Mouse (Mus musculus) liver, adult 2 months (tissue): ENCODE measurements at regions not wholly inside any gene's neighbourhood (a gene's known extent, or its start where the extent isn't known, plus 50 kb on each side); places are given as distances from the start of the nearest gene placed in this dataset.

Source experiments
- DNase-seq: peaks from one replicate; pipeline ENCODE4 v3.0.0-alpha.2; 2011; ENCODE audit warnings: low read depth, low spot score; ENCODE audit errors: extremely low read depth
- H3K27ac ChIP-seq: fragments of 200-500 bp; replicated peaks from 2 replicates; pipeline ENCODE4 v1.5.1; 2012; ENCODE audit warnings: low read depth, mild to moderate bottlenecking, control low read depth, inconsistent platforms, low read length; ENCODE audit not compliant: insufficient read depth
- H3K27me3 ChIP-seq: fragments of 200-500 bp; 2 replicates; pipeline ENCODE4 v1.6.1; 2012; ENCODE audit warnings: mild to moderate bottlenecking, moderate library complexity, low read length, inconsistent platforms; ENCODE audit not compliant: control insufficient read depth, insufficient read depth
- H3K36me3 ChIP-seq: fragments of 200-500 bp; 2 replicates; pipeline ENCODE4 v1.6.1; 2012; ENCODE audit warnings: low read length, inconsistent platforms; ENCODE audit not compliant: control insufficient read depth, insufficient read depth
- H3K4me1 ChIP-seq: fragments of 200-500 bp; 2 replicates; pipeline ENCODE4 v1.6.1; 2011; ENCODE audit warnings: low read length; ENCODE audit not compliant: control insufficient read depth, insufficient read depth
- H3K4me3 ChIP-seq: fragments of 200-500 bp; 2 replicates; pipeline ENCODE4 v1.5.1; 2011; ENCODE audit warnings: low read depth, mild to moderate bottlenecking, control low read depth, low read length, moderate library complexity; ENCODE audit not compliant: insufficient read depth
- H3K79me2 ChIP-seq: fragments of 200-500 bp; 2 replicates; pipeline ENCODE4 v1.6.1; 2012; ENCODE audit warnings: inconsistent platforms, mild to moderate bottlenecking, low read length, moderate library complexity; ENCODE audit not compliant: control insufficient read depth, insufficient read depth
- H3K9ac ChIP-seq: fragments of 200-500 bp; 2 replicates; pipeline ENCODE4 v1.6.1; 2012; ENCODE audit warnings: low read depth, mild to moderate bottlenecking, control low read depth, inconsistent platforms, low read length
- CTCF ChIP-seq: fragments of 200-500 bp; IDR thresholded peaks from 2 replicates; pipeline ENCODE4 v1.5.1; 2011; ENCODE audit warnings: low read depth, low read length, control low read depth
- POLR2A ChIP-seq: fragments of 200-500 bp; IDR thresholded peaks from 2 replicates; pipeline ENCODE4 v1.6.1; 2011; ENCODE audit warnings: low read length, control low read depth; ENCODE audit not compliant: insufficient read depth; ENCODE audit errors: extremely low read depth
- WGBS: fragments of 180-500 bp; shearing (Covaris S2); methylation state at CpG from one replicate; pipeline ENCODE4 v1.1.7; 2018; 5-methylcytosine and 5-hydroxymethylcytosine counted together

DNA sequence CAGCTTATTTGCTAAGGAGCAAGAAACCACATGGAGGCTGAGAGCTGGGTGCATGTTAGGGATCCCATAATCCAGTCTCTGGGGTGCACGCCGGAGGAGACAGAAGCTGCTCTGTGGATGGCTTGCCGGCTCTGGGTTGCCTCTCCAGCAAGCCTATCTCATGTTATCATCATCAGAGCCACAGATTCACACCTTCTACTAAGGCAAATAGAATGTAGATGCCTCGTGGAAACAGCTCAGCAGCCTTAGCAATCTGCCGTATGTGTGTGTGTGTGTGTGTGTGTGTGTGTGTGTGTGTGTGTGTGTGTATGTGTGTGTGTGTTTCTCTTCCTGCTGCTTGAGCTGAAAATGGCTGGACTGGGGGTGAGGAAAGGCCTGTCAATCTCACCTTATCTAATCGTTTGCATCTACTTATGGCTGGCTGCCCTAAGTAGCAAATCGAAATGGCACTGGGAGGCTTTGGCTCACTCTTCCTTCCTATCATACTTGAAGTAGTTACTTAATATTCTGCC is 191.7 kb downstream of the Dact1 start:
- no peak overlapping the region for H3K4me3 ChIP-seq
- no peak overlapping the region for H3K9ac ChIP-seq
- no peak overlapping the region for H3K27ac ChIP-seq
- no peaks in the 10 kb centered on the region for H3K4me1 ChIP-seq
- WGBS, result 61% methylated on average over 7 of the region's 7 CpGs
- no peaks in the 10 kb centered on the region for H3K27me3 ChIP-seq
- no peaks in the 10 kb centered on the region for H3K36me3 ChIP-seq
- no peak for DNase-seq
- no peaks in the 10 kb centered on the region for H3K79me2 ChIP-seq
- TF ChIP-seq CTCF (no peak), POLR2A (no peak)

DNA sequence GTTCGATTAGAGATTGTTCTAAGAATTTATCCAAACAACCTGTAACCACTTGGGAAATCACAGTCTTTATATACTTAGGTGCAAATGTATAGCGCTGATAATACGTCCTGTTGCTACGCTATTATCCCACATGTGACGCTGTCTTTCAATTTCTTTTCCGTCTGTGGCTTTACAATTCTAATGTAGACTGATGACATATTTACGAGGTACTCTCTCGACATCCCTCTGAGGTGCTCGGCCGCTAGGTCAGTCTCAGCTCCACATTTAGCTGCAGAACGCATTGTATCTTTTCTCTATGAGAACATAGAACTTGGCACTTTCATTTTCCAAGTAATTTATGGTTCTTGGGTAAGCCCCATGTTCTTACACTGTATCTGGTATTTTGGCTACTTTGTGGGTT is 193.6 kb downstream of the Dact1 start:
- no peaks in the 10 kb centered on the region for H3K79me2 ChIP-seq
- H3K27ac ChIP-seq, result no peak overlapping the region
- TF ChIP-seq POLR2A (no peak), CTCF (no peak)
- no peaks in the 10 kb centered on the region for H3K36me3 ChIP-seq
- no peaks in the 10 kb centered on the region for H3K4me1 ChIP-seq
- 95% methylated on average over 11 of the region's 11 CpGs for WGBS
- no peak overlapping the region for H3K9ac ChIP-seq
- H3K27me3 ChIP-seq, result no peaks in the 10 kb centered on the region
- H3K4me3 ChIP-seq, result no peak overlapping the region
- DNase-seq, result no peak

DNA sequence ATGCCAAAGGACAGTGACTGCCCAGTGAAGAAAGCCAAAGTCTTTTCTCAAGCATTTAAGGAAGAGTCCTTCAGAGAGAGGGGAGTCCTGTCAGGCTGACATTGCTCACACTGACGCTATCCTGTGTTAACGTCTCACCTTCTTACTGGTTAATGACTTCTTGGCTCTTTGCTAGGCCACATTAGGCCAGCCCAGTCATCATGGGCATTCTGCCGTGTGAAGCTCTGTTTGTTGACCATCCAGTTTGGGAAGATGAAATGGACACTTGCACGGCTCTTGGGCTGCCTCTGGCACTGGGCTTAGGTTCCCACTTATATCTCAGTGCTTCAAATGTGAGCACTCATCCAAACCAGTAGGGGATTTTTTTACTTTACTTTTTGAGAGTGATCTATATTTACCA is 196.5 kb downstream of the Dact1 start:
- H3K4me1 ChIP-seq, result no peaks in the 10 kb centered on the region
- WGBS, result 86% methylated on average over 4 of the region's 4 CpGs
- no peak overlapping the region for H3K9ac ChIP-seq
- no peaks in the 10 kb centered on the region for H3K36me3 ChIP-seq
- H3K27me3 ChIP-seq, result no peaks in the 10 kb centered on the region
- H3K4me3 ChIP-seq, result no peak overlapping the region
- H3K79me2 ChIP-seq, result no peaks in the 10 kb centered on the region
- TF ChIP-seq CTCF (no peak), POLR2A (no peak)
- no peak overlapping the region for H3K27ac ChIP-seq
- DNase-seq, result no peak

DNA sequence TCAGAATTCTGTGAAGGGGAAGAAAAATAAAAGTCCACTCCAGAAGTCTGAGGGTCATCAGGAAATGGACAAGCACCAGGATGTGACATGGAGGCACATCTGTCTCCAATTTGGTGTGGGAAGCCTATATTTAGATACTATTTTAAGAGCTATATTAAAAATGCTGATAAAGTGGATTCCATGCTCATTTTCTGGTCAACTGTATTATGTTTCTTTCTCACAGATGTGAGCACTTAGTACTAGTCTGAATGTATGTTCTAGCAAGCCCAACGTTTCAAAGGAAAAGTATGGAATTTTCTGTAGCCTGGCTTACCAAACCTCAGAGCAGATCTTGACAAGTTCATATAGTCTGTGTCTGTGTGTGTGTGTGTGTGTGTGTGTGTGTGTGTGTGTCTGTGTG is 197.0 kb downstream of the Dact1 start:
- H3K27me3 ChIP-seq, result no peaks in the 10 kb centered on the region
- no peak for DNase-seq
- no peaks in the 10 kb centered on the region for H3K4me1 ChIP-seq
- no peak overlapping the region for H3K27ac ChIP-seq
- no peak overlapping the region for H3K4me3 ChIP-seq
- H3K9ac ChIP-seq, result no peak overlapping the region
- 94% methylated on average over 1 of the region's 1 CpGs for WGBS
- TF ChIP-seq POLR2A (no peak), CTCF (no peak)
- H3K36me3 ChIP-seq, result no peaks in the 10 kb centered on the region
- no peaks in the 10 kb centered on the region for H3K79me2 ChIP-seq

DNA sequence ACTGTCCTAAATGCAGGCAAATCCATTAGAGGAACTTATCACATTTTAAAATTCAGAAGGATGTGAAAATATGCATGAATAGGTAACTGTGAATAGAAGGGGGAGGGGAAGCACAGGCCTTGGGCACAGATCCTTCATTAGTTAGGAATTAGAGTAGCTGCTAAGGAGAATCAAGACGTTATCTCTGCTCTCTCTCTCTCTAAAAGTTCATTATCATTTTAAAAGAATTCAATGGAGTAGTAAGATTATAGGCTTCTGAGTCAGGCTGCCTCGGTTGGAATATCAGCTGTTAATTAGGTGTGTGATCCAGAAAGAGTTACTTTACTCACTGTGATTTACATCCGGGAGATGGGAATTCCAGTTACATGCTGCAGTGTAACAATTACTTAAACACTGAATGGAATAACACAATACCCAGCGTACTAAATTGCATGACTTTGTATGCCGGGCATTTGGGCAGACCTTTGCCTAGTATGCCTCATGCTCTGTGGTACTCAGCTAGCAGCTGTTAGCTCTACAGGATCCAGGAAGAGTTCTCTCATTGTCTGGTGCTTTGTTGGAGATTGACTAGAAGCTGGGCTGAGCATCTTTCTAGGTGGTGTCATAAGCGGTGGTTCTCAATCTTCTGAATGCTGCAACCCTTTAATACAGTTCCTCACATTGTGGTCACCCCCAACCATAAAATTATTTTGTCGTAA is 203.4 kb downstream of the Dact1 start:
- no peak for DNase-seq
- TF ChIP-seq CTCF (no peak), POLR2A (no peak)
- no peak overlapping the region for H3K4me3 ChIP-seq

DNA sequence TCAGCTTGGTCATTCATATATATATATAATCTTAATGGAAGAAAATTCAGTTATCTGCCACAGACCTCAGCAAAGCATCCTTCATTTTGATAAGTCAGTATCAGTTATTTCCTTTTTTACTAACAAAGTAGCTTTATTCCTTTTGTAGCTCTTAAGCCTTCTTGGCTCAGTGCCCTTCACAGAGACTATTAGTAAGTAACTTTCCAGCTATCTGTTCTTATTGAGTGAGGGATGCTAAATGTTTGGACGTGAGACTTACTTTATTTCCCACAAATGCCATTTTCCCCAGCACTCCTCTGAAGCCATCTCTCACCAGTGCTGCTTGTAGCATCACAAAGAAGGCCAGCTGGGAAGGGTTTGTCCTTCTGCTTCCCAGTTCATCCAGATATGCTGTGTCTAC is 209.8 kb downstream of the Dact1 start:
- Histone ChIP-seq H3K36me3 (no peaks in the 10 kb centered on the region), H3K27me3 (no peaks in the 10 kb centered on the region), H3K4me3 (no peak overlapping the region), H3K9ac (no peak overlapping the region), H3K27ac (no peak overlapping the region), H3K4me1 (no peaks in the 10 kb centered on the region), H3K79me2 (no peaks in the 10 kb centered on the region)
- no peak for DNase-seq
- 67% methylated on average over 1 of the region's 1 CpGs for WGBS
- TF ChIP-seq CTCF (no peak), POLR2A (no peak)

More for the DNA sequence above, 203.4 kb downstream of the Dact1 start:
- no peak overlapping the region for H3K27ac ChIP-seq
- WGBS, result 85% methylated on average over 7 of the region's 7 CpGs
- no peaks in the 10 kb centered on the region for H3K36me3 ChIP-seq
- no peaks in the 10 kb centered on the region for H3K79me2 ChIP-seq
- H3K27me3 ChIP-seq, result no peaks in the 10 kb centered on the region
- H3K4me1 ChIP-seq, result no peaks in the 10 kb centered on the region
- no peak overlapping the region for H3K9ac ChIP-seq
